Mouse (Mus musculus) C2C12 (cell line): ENCODE results near the gene Ccdc83. TPM values are rescaled to one million over a fixed set of nuclear protein-coding genes. Genes with fewer than 3 reads are reported as not detected.

Source experiments
- H3K27me3 ChIP-seq: one replicate; pipeline ENCODE4 v1.6.1; 2011; ENCODE audit not compliant: control insufficient read depth, insufficient read depth, insufficient read length
- H3K36me3 ChIP-seq: one replicate; pipeline ENCODE4 v1.6.1; 2011; ENCODE audit not compliant: control insufficient read depth, insufficient read depth
- H3K4me3 ChIP-seq: one replicate; pipeline ENCODE4 v1.5.1; 2011; ENCODE audit warnings: mild to moderate bottlenecking, control low read depth; ENCODE audit not compliant: poor library complexity, insufficient read depth, severe bottlenecking
- H3K79me2 ChIP-seq: one replicate; pipeline ENCODE4 v1.6.1; 2011; ENCODE audit not compliant: control insufficient read depth, insufficient read depth
- H3K79me3 ChIP-seq: one replicate; pipeline ENCODE4 v1.6.1; 2011; ENCODE audit warnings: low read depth, control low read depth
- H3ac ChIP-seq: one replicate; pipeline ENCODE3; 2011; ENCODE audit warnings: low read depth; ENCODE audit not compliant: control insufficient read depth, insufficient read length
- CEBPB ChIP-seq: IDR thresholded peaks from one replicate; pipeline ENCODE4 v1.6.1; 2011; ENCODE audit warnings: low read depth, mild to moderate bottlenecking, control low read depth, moderate library complexity
- CTCF ChIP-seq: IDR thresholded peaks from one replicate; pipeline ENCODE4 v1.5.1; 2011; ENCODE audit not compliant: control insufficient read depth, insufficient read depth, insufficient read length
- FOSL1 ChIP-seq: IDR thresholded peaks from one replicate; pipeline ENCODE4 v1.8.0; 2011; ENCODE audit warnings: mild to moderate bottlenecking, low read length; ENCODE audit not compliant: poor library complexity, insufficient read depth, severe bottlenecking
- MAX ChIP-seq: IDR thresholded peaks from one replicate; pipeline ENCODE4 v1.6.1; 2011; ENCODE audit warnings: mild to moderate bottlenecking, control low read depth
- MYOD1 ChIP-seq: IDR thresholded peaks from one replicate; pipeline ENCODE4 v1.6.1; 2011; ENCODE audit warnings: low read depth; ENCODE audit not compliant: control insufficient read depth, insufficient read length
- MYOG ChIP-seq: IDR thresholded peaks from one replicate; pipeline ENCODE4 v1.6.1; 2011; ENCODE audit not compliant: control insufficient read depth, insufficient read length; ENCODE audit errors: extremely low read depth
- USF1 ChIP-seq: IDR thresholded peaks from one replicate; pipeline ENCODE4 v1.6.1; 2011; ENCODE audit warnings: low read depth, mild to moderate bottlenecking, control low read depth, moderate library complexity
- polyA plus RNA-seq: library from polyadenylated mRNA; unstranded; fragments of >200 nt; fragmentation: generic; extraction: Trizol; gene quantifications from one replicate; pipeline ENCODE4 v1.2.1, GENCODE M21; 2012; ENCODE audit warnings: missing spikeins

The Ccdc83 gene
- polyA plus RNA-seq, 1 experiment: not detected

DNA sequence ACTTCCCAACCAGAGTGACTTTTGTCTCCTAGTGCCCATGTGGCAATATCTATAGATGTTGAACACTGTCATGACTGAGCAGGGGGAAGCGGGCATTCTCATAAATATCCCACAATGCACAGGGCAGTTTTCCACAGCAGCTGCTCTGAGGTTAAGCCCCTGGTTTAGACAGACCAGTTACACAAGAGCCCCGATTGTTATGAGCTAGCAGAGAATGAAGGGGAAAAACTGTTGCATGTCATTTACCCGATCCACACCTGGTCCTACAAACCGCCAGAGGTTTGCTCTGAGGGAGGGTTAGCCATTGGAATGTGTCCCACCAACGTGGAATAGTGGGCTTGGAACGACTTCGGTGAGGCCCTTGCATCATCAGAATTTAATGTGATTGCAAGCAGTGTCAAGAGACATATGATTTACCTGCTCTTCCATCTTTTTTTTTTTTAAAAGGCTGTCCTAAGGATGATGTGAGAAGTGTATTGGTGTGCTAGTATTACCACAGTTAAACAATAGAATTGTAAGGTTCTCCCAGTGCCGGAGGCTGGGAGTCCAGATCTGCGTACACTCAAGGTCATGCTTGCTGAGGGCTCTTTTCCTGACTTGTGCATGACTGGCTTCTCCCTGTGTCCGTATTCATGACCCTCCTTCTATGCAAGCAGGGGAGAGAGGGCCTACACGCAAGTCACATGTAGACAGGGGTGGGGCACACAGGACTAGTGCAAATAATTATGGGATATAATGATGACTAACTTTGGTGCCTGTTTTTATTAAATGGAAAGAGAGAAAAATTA lies 16.4 kb upstream of the Ccdc83 start:
- no peak for TF ChIP-seq CTCF
- no peak for TF ChIP-seq MYOD1
- TF ChIP-seq USF1: no peak
- TF ChIP-seq MAX: no peak
- TF ChIP-seq FOSL1: no peak
- no peak for TF ChIP-seq MYOG
- TF ChIP-seq CEBPB: no peak
- Histone ChIP-seq H3ac (no peak overlapping the region), H3K36me3 (no peaks in the 10 kb centered on the region), H3K79me2 (no peaks in the 10 kb centered on the region), H3K4me3 (no peak overlapping the region), H3K27me3 (no peaks in the 10 kb centered on the region), H3K79me3 (no peaks in the 10 kb centered on the region)

GRCm38 (mm10) chr7:90280878-90281277 lies 15.3 kb upstream of the Ccdc83 start:
- Histone ChIP-seq H3K27me3 (no peaks in the 10 kb centered on the region), H3K36me3 (no peaks in the 10 kb centered on the region), H3ac (no peak overlapping the region), H3K4me3 (no peak overlapping the region), H3K79me3 (no peaks in the 10 kb centered on the region), H3K79me2 (no peaks in the 10 kb centered on the region)
- no peak for TF ChIP-seq FOSL1
- TF ChIP-seq MAX: no peak
- TF ChIP-seq CTCF: no peak
- TF ChIP-seq CEBPB: no peak
- no peak for TF ChIP-seq MYOG
- no peak for TF ChIP-seq USF1
- no peak for TF ChIP-seq MYOD1

DNA sequence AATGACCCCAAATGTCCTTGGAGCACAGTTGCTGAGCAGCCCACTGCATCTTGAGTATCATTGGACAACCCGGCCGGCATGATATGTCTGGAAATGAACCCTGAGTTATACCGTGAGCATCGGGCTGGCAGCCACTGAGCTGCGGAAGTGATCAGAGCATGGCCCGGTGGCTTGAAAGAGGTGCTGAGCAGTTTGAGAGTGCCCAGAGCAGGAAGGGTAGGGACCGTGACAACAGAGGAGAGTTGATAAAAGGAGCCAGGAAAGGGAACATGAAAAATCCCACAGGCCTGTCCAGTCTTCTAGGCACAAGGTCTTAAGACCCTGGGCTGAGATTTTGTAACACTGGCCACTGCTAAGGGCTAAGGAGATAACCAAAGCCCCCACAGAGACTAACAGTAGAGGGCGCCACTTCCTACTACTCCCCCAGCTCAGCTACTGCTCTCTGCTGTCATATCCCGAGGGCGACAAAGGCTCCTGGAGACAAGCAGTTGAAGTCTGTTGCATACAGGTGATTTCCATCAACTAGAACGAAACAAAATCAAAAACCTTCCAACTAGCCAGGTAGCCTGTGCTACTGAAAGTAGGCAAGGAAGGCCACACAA lies 14.8 kb upstream of the Ccdc83 start:
- TF ChIP-seq MYOG: no peak
- TF ChIP-seq CTCF: peak; percentile 55
- no peaks in the 10 kb centered on the region for H3K79me2 ChIP-seq
- H3K4me3 ChIP-seq: no peak overlapping the region
- no peak overlapping the region for H3ac ChIP-seq
- no peaks in the 10 kb centered on the region for H3K36me3 ChIP-seq
- no peaks in the 10 kb centered on the region for H3K79me3 ChIP-seq
- no peaks in the 10 kb centered on the region for H3K27me3 ChIP-seq

DNA sequence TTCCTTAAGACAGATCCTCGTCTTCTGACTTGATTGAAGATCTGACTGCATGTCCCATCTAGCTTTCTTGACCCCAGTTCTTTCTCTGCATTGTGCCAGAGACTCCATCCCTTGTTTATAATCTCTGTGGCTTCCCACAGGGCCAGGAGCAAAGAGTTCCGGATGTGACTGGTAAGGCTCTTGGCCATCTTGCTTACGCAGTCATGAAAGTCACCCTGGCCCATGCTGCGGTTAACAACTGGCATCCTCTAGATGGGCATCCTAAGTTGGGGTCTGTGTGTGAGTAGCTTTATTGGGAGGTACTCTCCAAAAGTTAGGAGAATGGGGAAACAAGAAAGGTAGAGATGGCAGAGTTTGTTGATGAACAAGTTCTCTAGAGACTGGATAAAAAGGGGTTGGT lies 13.6 kb upstream of the Ccdc83 start:
- Histone ChIP-seq H3K4me3 (no peak overlapping the region), H3ac (no peak overlapping the region), H3K27me3 (no peaks in the 10 kb centered on the region), H3K79me3 (no peaks in the 10 kb centered on the region), H3K79me2 (no peaks in the 10 kb centered on the region), H3K36me3 (no peaks in the 10 kb centered on the region)
- TF ChIP-seq FOSL1 (no peak), CTCF (no peak), MYOG (no peak), USF1 (no peak), MYOD1 (no peak), MAX (no peak), CEBPB (no peak)

DNA sequence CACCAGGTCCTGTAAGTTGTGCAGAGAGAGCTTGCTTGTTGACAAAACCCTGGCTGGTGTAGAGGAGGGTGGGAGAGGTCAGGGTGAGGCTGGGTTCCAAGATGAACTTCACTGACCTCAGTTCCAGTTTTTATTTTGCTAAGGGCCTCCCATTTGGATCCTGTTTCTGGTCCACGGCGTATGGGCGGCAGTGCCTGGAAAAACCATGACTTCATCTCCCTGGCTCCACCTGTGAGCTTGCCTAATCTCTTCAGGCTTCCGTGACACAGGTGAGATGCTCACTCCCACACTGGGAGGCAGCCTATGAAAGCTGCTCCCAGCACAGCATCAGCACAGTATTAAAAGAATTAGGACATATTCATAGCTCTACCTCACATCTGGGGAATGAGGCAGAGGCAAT lies 12.2 kb upstream of the Ccdc83 start:
- H3K27me3 ChIP-seq: no peaks in the 10 kb centered on the region
- no peaks in the 10 kb centered on the region for H3K79me3 ChIP-seq
- no peaks in the 10 kb centered on the region for H3K79me2 ChIP-seq
- no peaks in the 10 kb centered on the region for H3K36me3 ChIP-seq
- no peak for TF ChIP-seq USF1
- TF ChIP-seq MYOG: no peak
- no peak for TF ChIP-seq MYOD1
- no peak for TF ChIP-seq FOSL1
- no peak for TF ChIP-seq CEBPB
- TF ChIP-seq MAX: no peak
- no peak for TF ChIP-seq CTCF
- H3ac ChIP-seq: no peak overlapping the region
- H3K4me3 ChIP-seq: no peak overlapping the region

DNA sequence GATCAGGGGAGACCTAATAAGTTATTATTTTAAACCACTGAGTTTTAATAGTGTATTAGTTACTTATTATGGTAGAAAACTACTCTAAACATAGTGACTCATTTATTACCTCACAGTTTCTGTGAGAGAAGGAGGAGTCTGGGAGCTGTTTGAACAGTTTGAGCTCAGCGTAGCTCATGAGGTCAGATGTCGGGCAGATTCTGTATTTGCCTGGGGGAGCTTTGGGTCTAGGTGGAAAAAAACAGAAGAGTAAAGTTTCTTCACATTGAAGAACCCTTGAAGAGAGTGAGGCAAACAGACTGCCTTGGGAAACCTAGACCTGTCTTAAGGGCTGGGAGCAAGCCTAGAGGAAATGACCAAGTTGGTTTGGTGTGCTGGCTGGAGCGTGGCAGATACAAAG lies 11.7 kb upstream of the Ccdc83 start:
- Histone ChIP-seq H3K27me3 (no peaks in the 10 kb centered on the region), H3K79me2 (no peaks in the 10 kb centered on the region), H3K36me3 (no peaks in the 10 kb centered on the region), H3K4me3 (no peak overlapping the region), H3K79me3 (no peaks in the 10 kb centered on the region), H3ac (no peak overlapping the region)
- TF ChIP-seq USF1: no peak
